Mouse (Mus musculus) limb, embryonic 14.5 days (tissue): Measurements from ENCODE around the gene Gabarapl2. TPM values are rescaled to one million over a fixed set of nuclear protein-coding genes. Genes with fewer than 3 reads are reported as not detected.

Experiments
- ATAC-seq: fragments of 200-750 bp; cut with Nextera tagmentation; 2 replicates; pipeline ENCODE4 v1.8.0; 2017; ENCODE audit warnings: low read depth, moderate number of reproducible peaks, moderate TSS enrichment; ENCODE audit not compliant: low FRiP score
- DNase-seq: peaks from one replicate; pipeline ENCODE4 v3.0.0-alpha.2; 2015; ENCODE audit warnings: low spot score
- H3K27ac ChIP-seq: fragments of 300-500 bp; sonication (generic); replicated peaks from 2 replicates; pipeline ENCODE4 v1.5.1; 2014; ENCODE audit warnings: low read depth, mild to moderate bottlenecking, low read length, moderate library complexity, mixed read lengths
- H3K27me3 ChIP-seq: fragments of 300-500 bp; sonication (generic); 2 replicates; pipeline ENCODE4 v1.6.1; 2014; ENCODE audit warnings: low read length, mixed read lengths; ENCODE audit not compliant: control insufficient read depth, insufficient read depth
- H3K36me3 ChIP-seq: fragments of 300-500 bp; sonication (generic); 2 replicates; pipeline ENCODE4 v1.6.1; 2014; ENCODE audit warnings: mild to moderate bottlenecking, low read length, moderate library complexity, mixed read lengths; ENCODE audit not compliant: control insufficient read depth, insufficient read depth
- H3K4me1 ChIP-seq: fragments of 300-500 bp; sonication (generic); 2 replicates; pipeline ENCODE4 v1.6.1; 2014; ENCODE audit warnings: antibody characterized with exemption, low read length, mixed read lengths; ENCODE audit not compliant: control insufficient read depth, insufficient read depth
- H3K4me2 ChIP-seq: fragments of 300-500 bp; sonication (generic); replicated peaks from 2 replicates; pipeline ENCODE4 v1.6.1; 2014; ENCODE audit warnings: low read depth, mild to moderate bottlenecking, low read length, moderate library complexity; ENCODE audit not compliant: severe bottlenecking
- H3K4me3 ChIP-seq: fragments of 300-500 bp; sonication (generic); replicated peaks from 2 replicates; pipeline ENCODE4 v1.5.1; 2014; ENCODE audit warnings: low read length
- H3K9ac ChIP-seq: fragments of 300-500 bp; sonication (generic); 2 replicates; pipeline ENCODE4 v1.6.1; 2014; ENCODE audit warnings: mild to moderate bottlenecking, low read depth, low read length, moderate library complexity; ENCODE audit not compliant: severe bottlenecking
- H3K9me3 ChIP-seq: fragments of 300-500 bp; sonication (generic); 2 replicates; pipeline ENCODE4 v1.6.1; 2016; ENCODE audit warnings: low read length; ENCODE audit not compliant: control insufficient read depth
- POLR2A ChIP-seq: fragments of 200-500 bp; IDR thresholded peaks from 2 replicates; pipeline ENCODE4 v1.8.0; 2012; ENCODE audit warnings: inconsistent platforms, mild to moderate bottlenecking, moderate library complexity, borderline replicate concordance; ENCODE audit not compliant: insufficient read depth, insufficient read length; ENCODE audit errors: extremely low read depth
- WGBS: fragments of 180-500 bp; shearing (Covaris S2); extraction: QIAGEN DNeasy Blood & Tissue Kit; methylation state at CpG from one replicate; pipeline ENCODE4 v1.1.7; 2014; 5-methylcytosine and 5-hydroxymethylcytosine counted together
- polyA plus RNA-seq, 2 experiments: library from polyadenylated mRNA; depleted of rRNA in 1 of 2; stranded (reverse) in 1 of 2; unstranded in 1 of 2; fragments of >200 nt; fragmentation: Nextera tagmentation in 1 of 2; extraction: Ambion mirVana in 1 of 2; gene quantifications; 2 replicates each; pipeline versions ENCODE4 v1.2.1 to v1.2.3; 2012 to 2014

Gene Gabarapl2
- polyA plus RNA-seq, 2 experiments = 56.6 to 148 TPM

GRCm38 (mm10) chr8:111992013-111992702, 51.7 kb downstream of the Gabarapl2 start, which contains the start of gene Adat1:
TSS of gene Adat1 (minus strand) at chr8:111992302.
- peak within 1 kb of the TSS; percentile 82 for H3K4me3 ChIP-seq
- peaks cover 63% of the 10 kb centered on the region for H3K36me3 ChIP-seq
- no peaks in the 10 kb centered on the region for H3K9me3 ChIP-seq
- H3K27me3 ChIP-seq = no peaks in the 10 kb centered on the region
- peak within 1 kb of the TSS; percentile 68 for H3K9ac ChIP-seq
- WGBS = 6% methylated on average over 32 of the region's 33 CpGs
- DNase-seq (peak; percentile 91), ATAC-seq (peak; percentile 96)
- H3K27ac ChIP-seq = no peak within 1 kb of the TSS
- 0 out of 2 replicates have a peak, but pooled peaks have one; percentile 46 for TF ChIP-seq POLR2A
- H3K4me1 ChIP-seq = 0 out of 2 replicates have a peak, but pooled peaks cover 3% of the 10 kb centered on the region
- peak within 1 kb of the TSS; percentile 50 for H3K4me2 ChIP-seq

GRCm38 (mm10) chr8:111992703-111993039, 52.2 kb downstream of the Gabarapl2 start:
- H3K9me3 ChIP-seq = no peaks in the 10 kb centered on the region
- no peak for TF ChIP-seq POLR2A
- 76% methylated on average over 3 of the region's 3 CpGs for WGBS
- ATAC-seq = no peak
- H3K4me2 ChIP-seq = peak overlapping the region; percentile 50
- H3K27me3 ChIP-seq = no peaks in the 10 kb centered on the region
- DNase-seq = no peak
- H3K4me1 ChIP-seq = 0 out of 2 replicates have a peak, but pooled peaks cover 3% of the 10 kb centered on the region
- peaks cover 63% of the 10 kb centered on the region for H3K36me3 ChIP-seq
- H3K9ac ChIP-seq = no peak overlapping the region
- H3K27ac ChIP-seq = no peak overlapping the region
- no peak overlapping the region for H3K4me3 ChIP-seq

Other genes starting within 250 kb of the Gabarapl2 start
- 0.10 and 0.91 TPM in 2 replicates for gene Ctrb1, start 249.7 kb upstream of the Gabarapl2 start, polyA plus RNA-seq (2012; rRNA removed)
- not detected in 2 replicates for gene Ctrb1, start 249.7 kb upstream of the Gabarapl2 start, polyA plus RNA-seq (2014; fragmentation: Nextera tagmentation; extraction: Ambion mirVana)
- gene Bcar1, start 196.9 kb upstream of the Gabarapl2 start, polyA plus RNA-seq (2012; rRNA removed) = 55.5 and 79.4 TPM in 2 replicates
- gene Bcar1, start 196.9 kb upstream of the Gabarapl2 start, polyA plus RNA-seq (2014; fragmentation: Nextera tagmentation; extraction: Ambion mirVana) = 40.7 and 45.4 TPM in 2 replicates
- gene Cfdp1, start 86.4 kb upstream of the Gabarapl2 start, polyA plus RNA-seq (2012; rRNA removed) = 50.4 and 129 TPM in 2 replicates
- 210 and 219 TPM in 2 replicates for gene Cfdp1, start 86.4 kb upstream of the Gabarapl2 start, polyA plus RNA-seq (2014; fragmentation: Nextera tagmentation; extraction: Ambion mirVana)
- gene Tmem170, start 64.0 kb upstream of the Gabarapl2 start, polyA plus RNA-seq (2012; rRNA removed) = 5.8 and 7.0 TPM in 2 replicates
- 4.0 and 5.1 TPM in 2 replicates for gene Tmem170, start 64.0 kb upstream of the Gabarapl2 start, polyA plus RNA-seq (2014; fragmentation: Nextera tagmentation; extraction: Ambion mirVana)
- gene Chst5, start 30.3 kb upstream of the Gabarapl2 start, polyA plus RNA-seq (2012; rRNA removed) = 11.7 and 17.0 TPM in 2 replicates
- 12.1 and 12.2 TPM in 2 replicates for gene Chst5, start 30.3 kb upstream of the Gabarapl2 start, polyA plus RNA-seq (2014; fragmentation: Nextera tagmentation; extraction: Ambion mirVana)
- gene Tmem231, start 6.8 kb upstream of the Gabarapl2 start, polyA plus RNA-seq (2012; rRNA removed) = 16.3 and 19.8 TPM in 2 replicates
- gene Tmem231, start 6.8 kb upstream of the Gabarapl2 start, polyA plus RNA-seq (2014; fragmentation: Nextera tagmentation; extraction: Ambion mirVana) = 15.7 and 17.9 TPM in 2 replicates
- 11.4 and 12.2 TPM in 2 replicates for gene Adat1, start 51.6 kb downstream of the Gabarapl2 start, polyA plus RNA-seq (2012; rRNA removed)
- 6.1 and 6.8 TPM in 2 replicates for gene Adat1, start 51.6 kb downstream of the Gabarapl2 start, polyA plus RNA-seq (2014; fragmentation: Nextera tagmentation; extraction: Ambion mirVana)
- gene Kars, start 70.6 kb downstream of the Gabarapl2 start, polyA plus RNA-seq (2012; rRNA removed) = 99.2 and 124 TPM in 2 replicates
- gene Kars, start 70.6 kb downstream of the Gabarapl2 start, polyA plus RNA-seq (2014; fragmentation: Nextera tagmentation; extraction: Ambion mirVana) = 204 and 207 TPM in 2 replicates
- 14.9 and 16.5 TPM in 2 replicates for gene Terf2ip, start 70.7 kb downstream of the Gabarapl2 start, polyA plus RNA-seq (2012; rRNA removed)
- 17.5 and 21.5 TPM in 2 replicates for gene Terf2ip, start 70.7 kb downstream of the Gabarapl2 start, polyA plus RNA-seq (2014; fragmentation: Nextera tagmentation; extraction: Ambion mirVana)
- 0.22 and 0.34 TPM in 2 replicates for gene Gm6793, start 74.3 kb downstream of the Gabarapl2 start, polyA plus RNA-seq (2012; rRNA removed)
- 0.43 and 0.72 TPM in 2 replicates for gene Gm6793, start 74.3 kb downstream of the Gabarapl2 start, polyA plus RNA-seq (2014; fragmentation: Nextera tagmentation; extraction: Ambion mirVana)